Mouse (Mus musculus): ENCODE data around the gene Rasgrf2. TPM values are rescaled to one million over a fixed set of nuclear protein-coding genes. Genes with fewer than 3 reads are reported as not detected.
A peak's percentile ranks its signal among the peaks of the same experiment; 100 is the strongest.

Rasgrf2 gene
- polyA plus RNA-seq, 2 experiments: 0.03 to 0.10 TPM

GRCm38 (mm10) chr13:91991412-91991811, 140.0 kb downstream of the Rasgrf2 start:
- H3K4me2 ChIP-seq (ENCODE audit: low read depth): no peak overlapping the region
- no peak overlapping the region for H3K9ac ChIP-seq (replicated peaks)
- no peak for ATAC-seq (ENCODE audit: insufficient read depth)
- H3K4me3 ChIP-seq (ENCODE audit: insufficient read depth in 1 of 2, low read depth in 2 of 2, low read length in 2 of 2): no peak overlapping the region
- WGBS (ENCODE audit: insufficient replicate concordance): 35% methylated on average over 2 of the region's 2 CpGs
- no peak overlapping the region for H3K27ac ChIP-seq
- H3K27me3 ChIP-seq (ENCODE audit: control insufficient read depth, insufficient read depth, low read length): no peaks in the 10 kb centered on the region
- TF ChIP-seq EP300 (IDR thresholded peaks at IDR 0.05; ENCODE audit: low read depth): no peak
- TF ChIP-seq CTCF (IDR thresholded peaks at IDR 0.05; ENCODE audit: low read depth): no peak
- H3K4me1 ChIP-seq (replicated peaks; ENCODE audit: control insufficient read depth in 2 of 2, insufficient read depth in 2 of 2, low read length in 1 of 2): no peaks in the 10 kb centered on the region
- no peaks in the 10 kb centered on the region for H3K36me3 ChIP-seq (replicated peaks; ENCODE audit: control insufficient read depth, insufficient read depth, low read depth)
- no peak for DNase-seq (ENCODE audit: low read depth in 3 of 3, low spot score in 3 of 3)
- no peaks in the 10 kb centered on the region for H3K9me3 ChIP-seq (ENCODE audit: control insufficient read depth, low read length)

DNA sequence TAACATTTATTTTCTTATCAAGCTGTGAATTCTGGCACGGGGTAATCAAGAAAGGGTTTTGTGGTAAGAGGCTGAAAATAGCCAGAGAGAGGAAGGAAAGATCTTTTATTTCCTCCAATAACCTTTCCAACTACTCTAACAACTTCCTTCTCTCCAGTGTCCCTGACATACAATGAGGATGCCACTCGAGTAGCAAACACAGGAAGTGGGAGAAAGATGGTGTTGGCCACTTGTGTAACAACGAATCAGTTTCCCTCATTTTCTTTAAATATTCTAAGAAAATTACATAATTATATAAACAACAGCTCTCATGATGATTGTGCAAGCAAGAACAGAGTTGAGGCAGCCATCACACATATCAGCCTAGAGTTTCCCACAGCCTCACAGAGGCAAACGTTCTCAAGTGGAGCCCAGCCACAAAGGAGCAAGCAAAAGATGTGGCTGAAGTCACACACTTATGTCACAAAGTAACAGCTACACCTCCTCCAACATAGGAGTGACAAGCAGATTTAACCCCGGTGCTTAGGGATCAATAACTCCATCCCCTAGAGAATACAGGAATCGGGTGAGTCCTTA, 140.7 kb downstream of the Rasgrf2 start:
- H3K4me3 ChIP-seq (ENCODE audit: insufficient read depth in 1 of 2, low read depth in 2 of 2, low read length in 2 of 2): no peak overlapping the region
- no peak overlapping the region for H3K4me2 ChIP-seq (ENCODE audit: low read depth)
- H3K9me3 ChIP-seq (ENCODE audit: control insufficient read depth, low read length): no peaks in the 10 kb centered on the region
- H3K36me3 ChIP-seq (replicated peaks; ENCODE audit: control insufficient read depth, insufficient read depth, low read depth): no peaks in the 10 kb centered on the region
- H3K9ac ChIP-seq (replicated peaks): no peak overlapping the region
- H3K4me1 ChIP-seq (replicated peaks; ENCODE audit: control insufficient read depth in 2 of 2, insufficient read depth in 2 of 2, low read length in 1 of 2): no peaks in the 10 kb centered on the region
- TF ChIP-seq CTCF (IDR thresholded peaks at IDR 0.05; ENCODE audit: low read depth) (no peak), EP300 (IDR thresholded peaks at IDR 0.05; ENCODE audit: low read depth) (no peak)
- H3K27me3 ChIP-seq (ENCODE audit: control insufficient read depth, insufficient read depth, low read length): no peaks in the 10 kb centered on the region
- ATAC-seq (ENCODE audit: insufficient read depth): no peak
- H3K27ac ChIP-seq: no peak overlapping the region
- 29% methylated on average over 6 of the region's 6 CpGs for WGBS (ENCODE audit: insufficient replicate concordance)
- no peak for DNase-seq (ENCODE audit: low read depth in 3 of 3, low spot score in 3 of 3)

GRCm38 (mm10) chr13:91988378-91988777, 143.1 kb downstream of the Rasgrf2 start:
- no peak for ATAC-seq (ENCODE audit: insufficient read depth)

DNA sequence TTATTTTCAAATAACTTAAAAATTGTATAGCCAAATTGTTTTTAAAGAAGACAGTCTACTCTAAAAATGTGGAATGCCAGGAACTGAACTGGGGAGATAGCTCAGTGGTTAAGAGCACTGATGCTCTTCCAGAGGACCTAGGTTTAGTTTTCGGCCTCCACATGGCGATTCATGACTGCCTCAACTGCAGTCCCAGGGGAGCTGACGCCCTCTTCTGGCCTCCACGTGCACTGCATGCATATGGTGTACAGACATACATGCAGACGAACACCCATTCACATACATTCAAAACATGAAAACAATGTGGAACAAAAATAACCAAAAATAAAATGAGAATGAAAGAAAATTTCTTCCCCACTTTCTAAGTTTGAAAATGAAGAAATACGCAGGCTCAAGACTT, 144.5 kb downstream of the Rasgrf2 start:
- Histone ChIP-seq H3K9ac (replicated peaks) (no peak overlapping the region), H3K9me3 (ENCODE audit: control insufficient read depth, low read length) (no peaks in the 10 kb centered on the region), H3K4me1 (replicated peaks; ENCODE audit: control insufficient read depth in 2 of 2, insufficient read depth in 2 of 2, low read length in 1 of 2) (no peaks in the 10 kb centered on the region), H3K4me2 (ENCODE audit: low read depth) (no peak overlapping the region), H3K4me3 (ENCODE audit: insufficient read depth in 1 of 2, low read depth in 2 of 2, low read length in 2 of 2) (no peak overlapping the region), H3K27me3 (ENCODE audit: control insufficient read depth, insufficient read depth, low read length) (no peaks in the 10 kb centered on the region), H3K36me3 (replicated peaks; ENCODE audit: control insufficient read depth, insufficient read depth, low read depth) (no peaks in the 10 kb centered on the region), H3K27ac (no peak overlapping the region)
- WGBS (ENCODE audit: insufficient replicate concordance): 67% methylated on average over 6 of the region's 6 CpGs
- TF ChIP-seq CTCF (IDR thresholded peaks at IDR 0.05; ENCODE audit: low read depth) (peak; percentile 36; the same call in 1 of the 2 replicates), EP300 (IDR thresholded peaks at IDR 0.05; ENCODE audit: low read depth) (no peak)
- no peak for ATAC-seq (ENCODE audit: insufficient read depth)
- no peak for DNase-seq (ENCODE audit: low read depth in 3 of 3, low spot score in 3 of 3)

More at GRCm38 (mm10) chr13:91988378-91988777, 143.1 kb downstream of the Rasgrf2 start:
- Histone ChIP-seq H3K27ac (no peak overlapping the region), H3K4me2 (ENCODE audit: low read depth) (no peak overlapping the region), H3K9me3 (ENCODE audit: control insufficient read depth, low read length) (no peaks in the 10 kb centered on the region), H3K4me1 (replicated peaks; ENCODE audit: control insufficient read depth in 2 of 2, insufficient read depth in 2 of 2, low read length in 1 of 2) (no peaks in the 10 kb centered on the region), H3K27me3 (ENCODE audit: control insufficient read depth, insufficient read depth, low read length) (no peaks in the 10 kb centered on the region), H3K36me3 (replicated peaks; ENCODE audit: control insufficient read depth, insufficient read depth, low read depth) (no peaks in the 10 kb centered on the region), H3K4me3 (ENCODE audit: insufficient read depth in 1 of 2, low read depth in 2 of 2, low read length in 2 of 2) (no peak overlapping the region), H3K9ac (replicated peaks) (no peak overlapping the region)
- WGBS (ENCODE audit: insufficient replicate concordance): 59% methylated on average over 7 of the region's 7 CpGs
- no peak for DNase-seq (ENCODE audit: low read depth in 3 of 3, low spot score in 3 of 3)
- TF ChIP-seq EP300 (IDR thresholded peaks at IDR 0.05; ENCODE audit: low read depth) (no peak), CTCF (IDR thresholded peaks at IDR 0.05; ENCODE audit: low read depth) (no peak)

DNA sequence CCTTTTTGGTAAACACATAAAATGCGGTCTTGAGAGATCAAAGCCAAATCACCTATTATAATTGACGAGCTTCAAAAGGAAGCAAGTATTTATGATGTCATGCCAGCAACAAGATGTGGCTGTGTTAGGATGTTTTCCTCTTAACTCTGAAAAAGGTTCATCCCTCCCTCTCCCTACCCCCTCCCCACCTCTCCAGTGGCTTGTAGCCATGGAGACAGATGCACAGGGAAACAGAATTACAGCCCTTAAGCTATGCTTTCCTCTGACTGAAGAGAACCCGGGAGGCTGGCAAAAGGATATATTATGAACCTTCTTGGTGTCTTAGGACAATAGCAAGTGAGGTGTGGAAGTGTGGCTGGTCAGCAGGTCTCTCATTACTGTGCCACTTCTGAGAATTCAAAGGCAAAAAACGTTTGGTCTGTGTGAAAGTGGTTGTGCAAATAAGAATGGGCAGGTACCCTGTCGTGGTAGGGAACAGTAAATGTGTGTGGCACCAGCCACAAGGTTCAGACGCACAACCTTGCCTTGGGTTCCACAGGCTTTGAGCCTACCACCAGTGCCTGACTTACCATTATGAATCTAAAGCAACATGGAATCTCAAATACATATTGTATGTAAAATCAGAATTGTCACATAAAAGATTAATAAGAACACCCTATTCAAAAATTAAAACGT, 145.4 kb downstream of the Rasgrf2 start:
- no peaks in the 10 kb centered on the region for H3K36me3 ChIP-seq (replicated peaks; ENCODE audit: control insufficient read depth, insufficient read depth, low read depth)
- WGBS (ENCODE audit: insufficient replicate concordance): 49% methylated on average over 7 of the region's 7 CpGs
- no peaks in the 10 kb centered on the region for H3K9me3 ChIP-seq (ENCODE audit: control insufficient read depth, low read length)
- no peaks in the 10 kb centered on the region for H3K4me1 ChIP-seq (replicated peaks; ENCODE audit: control insufficient read depth in 2 of 2, insufficient read depth in 2 of 2, low read length in 1 of 2)
- ATAC-seq (ENCODE audit: insufficient read depth) (no peak), DNase-seq (ENCODE audit: low read depth in 3 of 3, low spot score in 3 of 3) (no peak)
- no peak for TF ChIP-seq CTCF (IDR thresholded peaks at IDR 0.05; ENCODE audit: low read depth)
- TF ChIP-seq EP300 (IDR thresholded peaks at IDR 0.05; ENCODE audit: low read depth): no peak
- H3K4me2 ChIP-seq (ENCODE audit: low read depth): no peak overlapping the region
- H3K27me3 ChIP-seq (ENCODE audit: control insufficient read depth, insufficient read depth, low read length): no peaks in the 10 kb centered on the region
- no peak overlapping the region for H3K9ac ChIP-seq (replicated peaks)
- no peak overlapping the region for H3K27ac ChIP-seq
- H3K4me3 ChIP-seq (ENCODE audit: insufficient read depth in 1 of 2, low read depth in 2 of 2, low read length in 2 of 2): no peak overlapping the region
